Mouse (Mus musculus) liver, embryonic 14.5 days (tissue): ENCODE results near the gene Fxyd6.

Experiments used
- CTCF ChIP-seq: IDR thresholded peaks from 2 replicates; pipeline ENCODE4 v1.5.1; 2016; ENCODE audit warnings: antibody characterized with exemption, low read depth, control low read depth
- EP300 ChIP-seq: IDR thresholded peaks from 2 replicates; pipeline ENCODE4 v1.6.1; 2016; ENCODE audit warnings: antibody characterized with exemption, low read depth

- peak; percentile 95 for TF ChIP-seq CTCF
- TF ChIP-seq EP300: no peak
These were observed 18.5 kb downstream of the Fxyd6 start for GRCm38 (mm10) chr9:45388385-45388994.
